Mouse (Mus musculus): ENCODE measurements at regions not wholly inside any gene's neighbourhood (a gene's known extent, or its start where the extent isn't known, plus 50 kb on each side); places are given as distances from the start of the nearest gene placed in this dataset.
A peak's percentile ranks its signal among the peaks of the same experiment; 100 is the strongest.

DNA sequence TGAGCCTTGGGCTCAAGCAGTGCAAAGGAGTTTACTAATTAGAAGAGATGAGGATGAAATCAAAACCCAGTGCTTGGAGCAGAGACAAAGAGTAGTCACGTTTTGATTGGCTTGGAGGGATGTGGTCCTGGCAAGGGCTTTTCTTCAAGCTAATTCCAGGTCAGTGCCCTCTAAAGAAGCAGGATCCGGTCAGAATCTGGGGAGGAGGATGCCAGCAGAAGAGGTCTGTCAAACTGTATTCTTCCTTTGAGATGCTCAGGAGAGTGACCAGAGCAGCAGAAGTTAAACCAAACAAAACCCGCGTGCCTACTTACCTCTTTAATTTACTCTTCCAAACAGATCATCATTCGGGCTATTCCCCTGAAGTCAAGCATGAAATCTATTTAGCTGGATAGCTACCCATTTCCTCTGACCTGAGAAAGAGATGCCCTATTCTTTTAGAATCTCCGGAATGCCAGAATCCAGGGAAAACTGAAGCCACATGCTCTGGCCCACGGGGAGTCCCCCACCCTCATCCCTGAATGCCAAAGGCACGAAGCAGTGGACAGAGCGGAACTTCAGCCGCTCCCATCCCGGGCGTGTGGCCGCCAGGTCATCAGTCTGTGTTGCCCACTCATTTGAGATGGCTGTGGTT, 117.8 kb upstream of the Six2 start:
- Histone ChIP-seq H3K36me3 (no peaks in the 10 kb centered on the region), H3K4me1 (replicated peaks) (no peaks in the 10 kb centered on the region), H3K9me3 (no peaks in the 10 kb centered on the region), H3K4me3 (replicated peaks) (no peak overlapping the region), H3K27me3 (replicated peaks) (peaks cover 32% of the 10 kb centered on the region), H3K27ac (no peak overlapping the region), H3K4me2 (replicated peaks) (no peak overlapping the region), H3K9ac (no peak overlapping the region)
- WGBS = 56% methylated on average over 13 of the region's 13 CpGs
- no peak for ATAC-seq

DNA sequence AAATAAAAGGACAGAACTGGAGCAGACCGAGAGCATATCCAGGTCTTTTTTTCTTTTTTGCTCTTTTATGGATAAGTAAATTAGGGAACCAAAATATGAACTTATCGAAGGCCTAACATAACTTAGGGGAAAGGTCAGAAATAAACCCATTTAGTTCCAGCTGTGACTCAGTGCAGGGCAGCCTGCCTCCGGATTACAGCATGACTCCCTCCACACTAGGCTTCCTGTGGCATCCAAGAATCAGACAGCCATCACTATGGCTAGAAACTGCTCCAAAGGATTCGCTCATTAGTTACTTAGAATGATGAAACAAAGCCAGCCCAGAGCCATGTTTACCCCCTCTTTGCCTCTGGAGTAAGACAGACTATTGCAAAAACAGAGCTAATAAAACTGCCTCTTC, 116.6 kb upstream of the Six2 start:
- Histone ChIP-seq H3K9me3 (no peaks in the 10 kb centered on the region), H3K4me3 (replicated peaks) (no peak overlapping the region), H3K36me3 (no peaks in the 10 kb centered on the region), H3K4me1 (replicated peaks) (peaks cover 11% of the 10 kb centered on the region), H3K27me3 (replicated peaks) (peaks cover 44% of the 10 kb centered on the region), H3K27ac (no peak overlapping the region), H3K4me2 (replicated peaks) (no peak overlapping the region), H3K9ac (no peak overlapping the region)
- 59% methylated on average over 4 of the region's 4 CpGs for WGBS
- no peak for ATAC-seq

DNA sequence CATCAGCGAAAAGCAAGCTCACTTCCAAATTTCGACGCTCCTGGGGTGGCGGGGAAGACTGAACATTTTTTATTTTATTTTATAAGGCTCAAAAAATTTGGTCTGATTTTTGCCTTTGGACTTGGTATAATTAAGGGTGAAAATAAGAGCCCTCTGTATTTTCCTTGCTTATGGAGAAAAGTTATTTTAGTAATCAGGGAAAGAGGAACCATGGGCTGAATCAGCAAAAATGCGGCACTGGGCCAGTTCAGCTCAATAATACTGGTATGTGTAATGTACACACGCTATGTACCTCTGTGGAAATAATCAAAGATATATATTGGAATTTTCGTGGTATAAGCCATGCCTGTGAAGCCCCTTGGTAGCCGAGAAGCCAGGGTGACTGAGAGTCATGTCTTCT, 113.7 kb upstream of the Six2 start:
- ATAC-seq = no peak
- H3K27ac ChIP-seq = no peak overlapping the region
- 83% methylated on average over 8 of the region's 8 CpGs for WGBS
- H3K4me2 ChIP-seq (replicated peaks) = no peak overlapping the region
- no peaks in the 10 kb centered on the region for H3K36me3 ChIP-seq
- peaks cover 13% of the 10 kb centered on the region for H3K4me1 ChIP-seq (replicated peaks)
- H3K4me3 ChIP-seq (replicated peaks) = no peak overlapping the region
- no peaks in the 10 kb centered on the region for H3K9me3 ChIP-seq
- H3K9ac ChIP-seq = no peak overlapping the region
- H3K27me3 ChIP-seq (replicated peaks) = peaks cover 52% of the 10 kb centered on the region

DNA sequence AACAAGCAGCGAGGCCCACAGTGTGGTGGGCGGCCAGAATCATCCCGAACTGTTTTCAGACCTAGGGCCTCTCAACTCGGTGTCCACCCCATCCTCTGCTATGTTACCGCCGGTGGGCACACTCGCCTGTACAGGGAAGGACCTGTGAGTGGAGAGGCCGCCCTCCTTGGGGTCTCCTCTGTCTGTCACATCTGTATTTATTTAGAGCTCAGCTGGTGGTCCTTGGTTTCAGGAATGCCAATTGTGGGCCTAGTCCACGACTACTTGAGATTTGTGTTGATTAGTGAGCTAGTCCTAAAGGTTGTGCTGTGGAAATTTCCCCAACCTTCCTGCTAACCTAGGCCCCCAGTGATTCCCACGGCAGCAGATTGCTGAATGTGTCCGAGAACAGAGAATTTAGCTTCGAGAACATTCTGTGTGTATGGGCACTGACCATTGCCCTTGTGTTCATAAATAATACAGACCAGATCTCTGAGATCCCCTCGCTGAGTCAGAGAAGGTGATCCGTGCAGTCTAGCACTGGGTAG, 113.1 kb upstream of the Six2 start:
- H3K9ac ChIP-seq = no peak overlapping the region
- H3K4me1 ChIP-seq (replicated peaks) = peaks cover 13% of the 10 kb centered on the region
- H3K9me3 ChIP-seq = no peaks in the 10 kb centered on the region
- H3K36me3 ChIP-seq = no peaks in the 10 kb centered on the region
- H3K4me3 ChIP-seq (replicated peaks) = no peak overlapping the region
- no peak for ATAC-seq
- peaks cover 55% of the 10 kb centered on the region for H3K27me3 ChIP-seq (replicated peaks)
- no peak overlapping the region for H3K4me2 ChIP-seq (replicated peaks)
- 59% methylated on average over 14 of the region's 14 CpGs for WGBS
- H3K27ac ChIP-seq = no peak overlapping the region

DNA sequence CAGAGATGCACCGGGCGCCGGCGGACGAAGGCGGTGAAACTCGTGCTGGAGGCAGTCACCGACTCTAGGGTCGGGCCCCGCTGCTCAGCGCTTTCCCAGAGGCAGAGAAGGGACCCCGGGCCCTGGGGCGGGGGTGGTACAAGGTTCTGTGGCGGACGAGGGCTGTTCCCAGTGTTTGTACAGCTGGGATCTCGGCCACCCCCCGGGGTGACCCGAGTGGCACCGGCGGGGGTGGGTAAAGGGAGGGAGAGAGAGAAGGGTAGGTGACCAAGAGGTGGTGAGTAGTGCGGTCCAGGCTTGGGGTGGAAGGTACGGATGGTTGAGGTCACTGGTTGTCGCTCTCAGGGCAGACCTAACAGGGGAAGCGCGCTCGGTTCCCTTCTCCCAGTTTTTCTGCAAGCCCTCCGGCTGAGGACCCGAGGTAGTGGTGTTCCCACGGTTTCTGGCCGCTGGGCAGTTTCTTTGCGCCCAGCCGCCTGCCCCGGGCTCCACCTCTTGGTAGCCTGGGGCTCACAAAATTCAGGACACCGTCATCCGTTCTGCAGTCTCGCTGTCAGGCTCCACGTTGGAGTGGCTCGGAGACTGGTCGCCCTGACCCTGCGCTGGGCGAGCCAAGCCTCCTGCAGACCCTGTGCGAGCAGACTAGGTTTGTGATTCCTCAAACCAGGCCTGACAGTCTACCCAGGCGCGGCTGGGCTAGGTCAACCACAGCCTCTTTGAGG, 112.4 kb upstream of the Six2 start:
- H3K27ac ChIP-seq = no peak overlapping the region
- ATAC-seq = peak; percentile 59

DNA sequence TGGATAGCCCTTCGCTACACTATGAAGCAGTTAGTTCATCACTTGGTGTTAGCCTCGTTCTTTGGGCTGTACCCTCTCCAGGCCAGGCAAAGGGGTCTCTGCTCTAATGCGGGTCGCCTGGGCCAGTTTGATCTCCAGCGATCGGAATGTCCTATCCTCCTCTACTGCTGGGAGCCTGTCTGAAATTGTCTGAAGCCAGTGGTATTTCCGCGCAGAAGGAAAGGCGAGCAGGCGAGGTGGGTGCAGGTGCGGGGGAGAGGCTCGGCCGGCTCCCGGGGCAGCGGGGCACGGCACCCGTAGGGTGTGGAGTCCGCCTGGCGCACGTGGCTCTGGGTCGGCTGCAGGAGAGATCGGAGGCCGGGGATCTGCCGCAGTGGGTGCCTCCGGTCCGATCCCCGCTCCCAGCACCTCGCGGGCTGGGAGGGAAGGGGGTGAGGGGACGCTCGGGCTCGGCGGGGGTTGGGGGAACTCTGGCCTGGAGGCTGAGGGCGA, 111.8 kb upstream of the Six2 start:
- Histone ChIP-seq H3K4me1 (replicated peaks) (peaks cover 13% of the 10 kb centered on the region), H3K4me3 (replicated peaks) (peak overlapping the region; percentile 40), H3K36me3 (no peaks in the 10 kb centered on the region), H3K27me3 (replicated peaks) (peaks cover 54% of the 10 kb centered on the region), H3K4me2 (replicated peaks) (peak overlapping the region; percentile 94), H3K9me3 (no peaks in the 10 kb centered on the region), H3K9ac (peak overlapping the region; percentile 27; the same call in 1 of the 2 replicates), H3K27ac (no peak overlapping the region)
- peak; percentile 75 for ATAC-seq
- WGBS = under 1% methylated on average over 34 of the region's 34 CpGs

More for the DNA sequence above, 112.4 kb upstream of the Six2 start:
- Histone ChIP-seq H3K9ac (peak overlapping the region; percentile 27; the same call in 1 of the 2 replicates), H3K36me3 (no peaks in the 10 kb centered on the region), H3K4me2 (replicated peaks) (peak overlapping the region; percentile 94), H3K27me3 (replicated peaks) (peaks cover 55% of the 10 kb centered on the region), H3K4me1 (replicated peaks) (peaks cover 13% of the 10 kb centered on the region), H3K9me3 (no peaks in the 10 kb centered on the region), H3K4me3 (replicated peaks) (peak overlapping the region; percentile 40)
- WGBS = 9% methylated on average over 44 of the region's 44 CpGs

DNA sequence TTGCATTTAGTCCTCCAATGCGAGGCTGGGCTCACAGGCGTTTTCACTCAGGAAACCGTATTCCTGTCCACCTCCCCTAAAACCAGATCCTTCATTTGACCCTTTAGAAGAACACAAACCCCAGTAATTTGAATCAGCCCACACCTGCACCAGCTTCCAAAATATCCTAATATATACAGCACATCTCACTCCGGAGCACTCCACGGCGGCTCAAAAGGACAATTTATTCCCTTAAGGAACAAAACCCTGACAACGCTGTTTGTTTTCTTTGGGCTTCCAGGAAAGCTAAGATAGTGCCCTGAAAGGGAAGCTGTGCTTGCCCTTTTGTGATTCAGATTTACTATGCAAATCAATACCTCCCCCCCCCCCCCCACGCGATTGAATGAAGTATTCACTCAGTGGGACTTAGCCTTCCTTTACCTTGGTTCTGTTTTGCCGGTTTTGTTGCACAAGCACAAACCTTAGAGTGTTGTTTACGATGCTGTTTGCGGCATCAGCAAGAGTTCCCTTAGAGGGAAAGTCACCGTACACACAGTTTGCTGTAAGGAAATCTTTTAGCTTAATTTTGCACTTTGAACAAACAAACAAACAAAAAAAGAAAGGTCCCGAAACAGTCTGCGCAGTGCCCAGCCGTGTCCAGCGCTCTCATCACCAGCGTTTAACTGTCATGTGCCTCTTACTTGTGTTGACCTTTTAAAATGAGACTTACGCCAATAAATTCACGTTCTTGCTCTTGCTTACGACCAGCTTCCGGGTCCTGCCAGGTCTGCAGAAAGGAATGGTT, 111.2 kb upstream of the Six2 start:
- WGBS = 2% methylated on average over 22 of the region's 22 CpGs
- peak overlapping the region; percentile 40 for H3K4me3 ChIP-seq (replicated peaks)
- peaks cover 13% of the 10 kb centered on the region for H3K4me1 ChIP-seq (replicated peaks)
- H3K9me3 ChIP-seq = no peaks in the 10 kb centered on the region
- no peaks in the 10 kb centered on the region for H3K36me3 ChIP-seq
- no peak overlapping the region for H3K27ac ChIP-seq
- peaks cover 51% of the 10 kb centered on the region for H3K27me3 ChIP-seq (replicated peaks)
- peak; percentile 36 for ATAC-seq
- H3K4me2 ChIP-seq (replicated peaks) = peak overlapping the region; percentile 94
- H3K9ac ChIP-seq = no peak overlapping the region

DNA sequence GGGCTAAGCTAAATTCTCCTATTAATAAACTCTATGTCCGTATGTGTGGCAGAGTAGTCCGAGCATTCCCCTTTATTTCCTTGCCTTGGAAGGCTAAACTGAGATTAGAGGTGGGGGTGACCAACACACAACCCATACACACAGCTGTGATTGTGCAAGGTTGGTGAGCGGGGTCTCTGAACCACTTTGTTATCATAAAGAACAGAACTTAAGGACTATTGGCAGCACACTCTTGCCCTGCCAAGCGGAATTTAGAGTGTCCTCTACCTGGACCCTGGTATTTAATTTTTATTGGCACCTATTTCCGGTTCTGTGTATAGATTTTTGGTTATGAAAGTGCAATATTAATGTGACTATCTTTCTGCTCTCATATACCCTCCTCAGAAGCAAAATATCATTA, 109.7 kb upstream of the Six2 start:
- Histone ChIP-seq H3K9me3 (no peaks in the 10 kb centered on the region), H3K27ac (no peak overlapping the region), H3K4me3 (replicated peaks) (no peak overlapping the region), H3K27me3 (replicated peaks) (peaks cover 41% of the 10 kb centered on the region), H3K9ac (no peak overlapping the region), H3K36me3 (no peaks in the 10 kb centered on the region), H3K4me2 (replicated peaks) (no peak overlapping the region), H3K4me1 (replicated peaks) (peaks cover 13% of the 10 kb centered on the region)
- ATAC-seq = no peak
- WGBS = 80% methylated on average over 5 of the region's 5 CpGs

DNA sequence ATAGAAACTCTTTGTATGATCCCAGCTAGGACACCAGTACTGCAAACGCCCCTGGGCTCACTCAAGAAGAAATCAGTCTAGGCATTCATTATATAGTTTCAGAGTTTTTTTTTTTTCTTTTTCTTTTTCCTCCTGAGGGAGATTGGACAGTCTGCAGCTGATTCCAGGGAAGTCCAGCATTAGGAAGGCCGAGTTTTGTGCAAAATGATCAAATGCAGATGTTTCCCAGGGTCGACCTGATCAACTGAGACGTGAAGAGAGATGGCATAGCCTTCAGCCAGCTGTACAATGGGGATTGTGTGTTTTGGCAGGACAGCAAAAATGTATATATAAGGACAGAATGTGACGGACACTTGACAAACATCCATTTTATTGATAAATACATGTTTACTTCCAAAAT, 107.7 kb upstream of the Six2 start:
- H3K9me3 ChIP-seq = no peaks in the 10 kb centered on the region
- peaks cover 33% of the 10 kb centered on the region for H3K27me3 ChIP-seq (replicated peaks)
- no peak overlapping the region for H3K9ac ChIP-seq
- peaks cover 13% of the 10 kb centered on the region for H3K4me1 ChIP-seq (replicated peaks)
- no peak overlapping the region for H3K4me2 ChIP-seq (replicated peaks)
- ATAC-seq = no peak
- H3K27ac ChIP-seq = no peak overlapping the region
- WGBS = 47% methylated on average over 5 of the region's 5 CpGs
- H3K4me3 ChIP-seq (replicated peaks) = no peak overlapping the region
- no peaks in the 10 kb centered on the region for H3K36me3 ChIP-seq

DNA sequence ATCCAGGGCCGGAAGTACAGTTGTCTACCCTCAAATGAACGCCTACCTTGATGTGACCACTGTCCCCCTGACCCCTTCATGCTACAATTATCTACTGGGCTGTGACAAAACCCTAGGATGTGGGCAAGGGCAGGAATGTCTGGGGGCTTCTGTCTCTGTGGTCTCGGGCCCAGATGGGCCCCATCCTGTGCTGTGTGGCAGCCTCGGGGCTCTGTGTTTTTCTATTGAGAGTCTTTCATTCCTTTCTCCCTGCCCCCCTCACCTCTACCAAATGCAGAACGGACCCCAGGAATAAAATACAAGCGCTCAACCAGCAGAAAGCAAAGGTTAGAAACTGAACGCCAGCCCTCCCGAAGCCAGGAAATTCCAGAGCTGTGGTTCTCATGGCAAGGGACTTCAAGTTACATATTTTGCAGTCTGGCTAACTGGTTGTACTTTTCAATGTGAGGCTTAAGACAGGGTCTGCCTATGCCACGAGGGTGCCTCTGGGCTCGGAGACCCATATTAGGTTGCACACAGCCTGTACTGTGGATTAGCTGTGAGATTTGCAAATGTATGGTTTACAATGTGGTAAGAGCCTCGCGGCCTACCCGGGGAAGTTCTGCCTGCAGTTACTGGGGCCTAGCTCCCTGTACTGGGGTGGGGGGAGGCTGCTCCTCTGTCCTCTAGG, 97.7 kb upstream of the Six2 start:
- Histone ChIP-seq H3K9me3 (no peaks in the 10 kb centered on the region), H3K4me1 (replicated peaks) (peaks cover 9% of the 10 kb centered on the region; the same call in 1 of the 2 replicates), H3K36me3 (no peaks in the 10 kb centered on the region), H3K4me2 (replicated peaks) (no peak overlapping the region), H3K4me3 (replicated peaks) (no peak overlapping the region), H3K9ac (no peak overlapping the region), H3K27me3 (replicated peaks) (no peaks in the 10 kb centered on the region), H3K27ac (no peak overlapping the region)
- ATAC-seq = no peak
- WGBS = 57% methylated on average over 13 of the region's 13 CpGs

DNA sequence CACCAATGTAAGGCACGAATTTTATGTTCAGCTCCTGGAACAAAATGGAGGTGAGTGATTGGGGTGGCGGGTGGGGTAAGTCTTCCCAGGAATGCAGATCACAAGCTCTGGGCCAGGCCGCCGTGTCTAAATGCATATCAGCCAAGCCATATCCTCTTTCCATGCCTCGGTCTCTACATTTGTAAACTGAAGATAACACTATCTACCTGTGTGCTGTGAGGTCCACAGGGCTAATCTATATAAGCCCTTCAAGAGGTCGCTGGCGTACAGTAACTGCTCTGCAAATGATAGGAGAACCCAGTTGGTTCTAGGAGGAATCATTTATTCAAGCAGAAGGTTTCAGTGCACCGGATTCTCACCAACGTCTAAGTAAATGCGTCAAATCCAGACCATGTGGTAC, 92.4 kb upstream of the Six2 start:
- no peak overlapping the region for H3K4me2 ChIP-seq (replicated peaks)
- H3K36me3 ChIP-seq = no peaks in the 10 kb centered on the region
- 80% methylated on average over 10 of the region's 10 CpGs for WGBS

DNA sequence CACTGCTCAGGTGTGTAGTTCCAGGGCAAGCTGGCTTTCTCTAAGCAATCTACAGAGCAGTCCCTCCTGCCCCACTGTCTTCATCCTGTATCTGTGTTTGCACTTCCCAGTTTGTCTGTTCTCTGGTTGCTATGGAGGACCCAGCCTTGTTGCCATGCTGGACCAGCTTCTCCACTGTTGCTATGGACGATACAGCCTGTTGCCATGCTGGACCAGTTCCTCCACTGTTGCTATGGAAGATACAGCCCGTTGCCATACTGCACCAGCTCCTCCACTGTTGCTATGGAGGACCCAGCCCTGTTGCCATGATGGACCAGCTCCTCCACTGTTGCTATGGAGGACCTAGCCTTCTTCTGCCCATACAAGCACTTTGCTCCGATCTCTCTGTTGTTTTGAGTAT, 88.8 kb upstream of the Six2 start:
- 80% methylated on average over 3 of the region's 3 CpGs for WGBS
- no peak overlapping the region for H3K4me2 ChIP-seq (replicated peaks)
- no peak overlapping the region for H3K27ac ChIP-seq

More for the DNA sequence above, 92.4 kb upstream of the Six2 start:
- no peaks in the 10 kb centered on the region for H3K9me3 ChIP-seq
- no peak overlapping the region for H3K9ac ChIP-seq
- no peak overlapping the region for H3K4me3 ChIP-seq (replicated peaks)
- no peak overlapping the region for H3K27ac ChIP-seq
- no peaks in the 10 kb centered on the region for H3K27me3 ChIP-seq (replicated peaks)
- H3K4me1 ChIP-seq (replicated peaks) = 0 out of 2 replicates have a peak, but pooled peaks cover under 1% of the 10 kb centered on the region
- no peak for ATAC-seq

More for the DNA sequence above, 88.8 kb upstream of the Six2 start:
- H3K27me3 ChIP-seq (replicated peaks) = no peaks in the 10 kb centered on the region
- no peak overlapping the region for H3K9ac ChIP-seq
- ATAC-seq = no peak
- H3K36me3 ChIP-seq = no peaks in the 10 kb centered on the region
- no peaks in the 10 kb centered on the region for H3K9me3 ChIP-seq
- H3K4me3 ChIP-seq (replicated peaks) = no peak overlapping the region
- H3K4me1 ChIP-seq (replicated peaks) = no peaks in the 10 kb centered on the region
